Mouse (Mus musculus) neural tube, embryonic 12.5 days (tissue): ENCODE results near the gene Kdm5b. TPM values are rescaled to one million over a fixed set of nuclear protein-coding genes. Genes with fewer than 3 reads are reported as not detected.
"Not testable (repeated sequence)": the region's sequence is repeated elsewhere in the genome, so short reads cannot be mapped to it uniquely, and the experiment has no call there.

Experiments
- ATAC-seq: fragments of 200-750 bp; cut with Nextera tagmentation; 2 replicates; pipeline ENCODE4 v1.8.0; 2017; ENCODE audit warnings: low read depth, mild to moderate bottlenecking, moderate TSS enrichment, moderate library complexity; ENCODE audit not compliant: low FRiP score
- H3K27ac ChIP-seq: fragments of 300-500 bp; sonication (generic); 2 replicates; pipeline ENCODE4 v1.5.1; 2016
- H3K27me3 ChIP-seq: fragments of 300-500 bp; sonication (generic); replicated peaks from 2 replicates; pipeline ENCODE4 v1.6.1; 2016; ENCODE audit warnings: mild to moderate bottlenecking
- H3K36me3 ChIP-seq: fragments of 300-500 bp; sonication (generic); 2 replicates; pipeline ENCODE4 v1.6.1; 2016; ENCODE audit warnings: mild to moderate bottlenecking
- H3K4me1 ChIP-seq: fragments of 300-500 bp; sonication (generic); 2 replicates; pipeline ENCODE4 v1.6.1; 2016
- H3K4me2 ChIP-seq: fragments of 300-500 bp; sonication (generic); replicated peaks from 2 replicates; pipeline ENCODE4 v1.6.1; 2016; ENCODE audit warnings: mild to moderate bottlenecking
- H3K4me3 ChIP-seq: fragments of 300-500 bp; sonication (generic); 2 replicates; pipeline ENCODE4 v1.5.1; 2016
- H3K9ac ChIP-seq: fragments of 300-500 bp; sonication (generic); 2 replicates; pipeline ENCODE4 v1.6.1; 2016; ENCODE audit warnings: mild to moderate bottlenecking
- H3K9me3 ChIP-seq: fragments of 300-500 bp; sonication (generic); 2 replicates; pipeline ENCODE4 v1.6.1; 2016; ENCODE audit warnings: mild to moderate bottlenecking
- whole genome bisulfite sequencing: fragments of 180-500 bp; shearing (Covaris S2); methylation state at CpG from one replicate; pipeline ENCODE4 v1.1.7; 2016; 5-methylcytosine and 5-hydroxymethylcytosine counted together
- polyA plus RNA-seq: library from polyadenylated mRNA; unstranded; fragments of >200 nt; fragmentation: Nextera tagmentation; extraction: Ambion mirVana; gene quantifications from 2 replicates; pipeline ENCODE4 v1.2.1, GENCODE M21; 2016

Gene Kdm5b
- polyA plus RNA-seq, 1 experiment from 2014 or later = 108 TPM

GRCm38 (mm10) chr1:134521163-134521562, 38.8 kb upstream of the Kdm5b start:
- H3K27ac ChIP-seq = no peak overlapping the region
- no peak for ATAC-seq
- H3K27me3 ChIP-seq = no peaks in the 10 kb centered on the region
- no peak overlapping the region for H3K4me3 ChIP-seq
- H3K9ac ChIP-seq = no peak overlapping the region
- no peaks in the 10 kb centered on the region for H3K9me3 ChIP-seq
- H3K4me1 ChIP-seq = no peaks in the 10 kb centered on the region
- H3K36me3 ChIP-seq = no peaks in the 10 kb centered on the region
- 85% methylated on average over 7 of the region's 7 CpGs for whole genome bisulfite sequencing
- H3K4me2 ChIP-seq = no peak overlapping the region

- Histone ChIP-seq H3K9ac (no peak overlapping the region), H3K27me3 (no peaks in the 10 kb centered on the region), H3K4me2 (no peak overlapping the region), H3K4me1 (no peaks in the 10 kb centered on the region), H3K9me3 (no peaks in the 10 kb centered on the region), H3K27ac (no peak overlapping the region), H3K36me3 (no peaks in the 10 kb centered on the region), H3K4me3 (no peak overlapping the region)
- ATAC-seq = no peak
- 57% methylated on average over 2 of the region's 2 CpGs for WGBS
Observed at GRCm38 (mm10) chr1:134522325-134522724, 37.6 kb upstream of the Kdm5b start.

- no peak overlapping the region for H3K27ac ChIP-seq
- H3K4me1 ChIP-seq = no peaks in the 10 kb centered on the region
- no peak overlapping the region for H3K4me3 ChIP-seq
- no peaks in the 10 kb centered on the region for H3K9me3 ChIP-seq
- H3K9ac ChIP-seq = no peak overlapping the region
- WGBS = 71% methylated on average over 5 of the region's 5 CpGs
- H3K27me3 ChIP-seq = no peaks in the 10 kb centered on the region
- no peak for ATAC-seq
- H3K36me3 ChIP-seq = no peaks in the 10 kb centered on the region
- H3K4me2 ChIP-seq = no peak overlapping the region
Observed at GRCm38 (mm10) chr1:134524424-134524823, 35.5 kb upstream of the Kdm5b start.

GRCm38 (mm10) chr1:134525015-134525414, 35.0 kb upstream of the Kdm5b start:
- Histone ChIP-seq H3K27ac (no peak overlapping the region), H3K4me3 (no peak overlapping the region), H3K36me3 (no peaks in the 10 kb centered on the region), H3K4me1 (no peaks in the 10 kb centered on the region), H3K9ac (no peak overlapping the region), H3K9me3 (no peaks in the 10 kb centered on the region), H3K27me3 (no peaks in the 10 kb centered on the region), H3K4me2 (no peak overlapping the region)
- WGBS = 83% methylated on average over 1 of the region's 1 CpGs
- no peak for ATAC-seq

GRCm38 (mm10) chr1:134526752-134527151, 33.2 kb upstream of the Kdm5b start:
- no peaks in the 10 kb centered on the region for H3K9me3 ChIP-seq
- H3K27ac ChIP-seq = no peak overlapping the region
- H3K4me1 ChIP-seq = no peaks in the 10 kb centered on the region
- no peaks in the 10 kb centered on the region for H3K36me3 ChIP-seq
- 88% methylated on average over 6 of the region's 6 CpGs for WGBS
- H3K27me3 ChIP-seq = no peaks in the 10 kb centered on the region
- no peak overlapping the region for H3K9ac ChIP-seq
- H3K4me3 ChIP-seq = no peak overlapping the region
- no peak overlapping the region for H3K4me2 ChIP-seq
- no peak for ATAC-seq

GRCm38 (mm10) chr1:134530618-134531017, 29.4 kb upstream of the Kdm5b start:
- H3K9me3 ChIP-seq = no peaks in the 10 kb centered on the region
- H3K4me3 ChIP-seq = no peak overlapping the region
- H3K9ac ChIP-seq = no peak overlapping the region
- no peak overlapping the region for H3K4me2 ChIP-seq
- H3K4me1 ChIP-seq = no peaks in the 10 kb centered on the region
- no peaks in the 10 kb centered on the region for H3K27me3 ChIP-seq
- WGBS = 73% methylated on average over 6 of the region's 6 CpGs
- H3K36me3 ChIP-seq = no peaks in the 10 kb centered on the region
- no peak for ATAC-seq
- no peak overlapping the region for H3K27ac ChIP-seq

- 94% methylated on average over 10 of the region's 10 CpGs for WGBS
- not testable (repeated sequence) for H3K4me1 ChIP-seq, H3K9me3 ChIP-seq, H3K4me3 ChIP-seq, H3K36me3 ChIP-seq, ATAC-seq, H3K27ac ChIP-seq, H3K27me3 ChIP-seq, H3K4me2 ChIP-seq, H3K9ac ChIP-seq
Observed at GRCm38 (mm10) chr1:134533710-134534109, 26.3 kb upstream of the Kdm5b start.

- ATAC-seq = no peak
Observed at GRCm38 (mm10) chr1:134535054-134535453, 24.9 kb upstream of the Kdm5b start.

GRCm38 (mm10) chr1:134535513-134535912, 24.5 kb upstream of the Kdm5b start:
- Histone ChIP-seq H3K9ac (no peak overlapping the region), H3K27ac (no peak overlapping the region), H3K4me3 (no peak overlapping the region), H3K27me3 (no peaks in the 10 kb centered on the region), H3K4me2 (no peak overlapping the region), H3K4me1 (no peaks in the 10 kb centered on the region), H3K36me3 (no peaks in the 10 kb centered on the region), H3K9me3 (no peaks in the 10 kb centered on the region)
- no peak for ATAC-seq
- 72% methylated on average over 3 of the region's 3 CpGs for WGBS

More at GRCm38 (mm10) chr1:134535054-134535453, 24.9 kb upstream of the Kdm5b start:
- Histone ChIP-seq H3K36me3 (no peaks in the 10 kb centered on the region), H3K4me3 (no peak overlapping the region), H3K9ac (no peak overlapping the region), H3K4me2 (no peak overlapping the region), H3K9me3 (no peaks in the 10 kb centered on the region), H3K4me1 (no peaks in the 10 kb centered on the region), H3K27me3 (no peaks in the 10 kb centered on the region), H3K27ac (no peak overlapping the region)
- WGBS = 100% methylated on average over 1 of the region's 1 CpGs

GRCm38 (mm10) chr1:134540610-134541009, 19.4 kb upstream of the Kdm5b start:
- H3K4me3 ChIP-seq = no peak overlapping the region
- no peaks in the 10 kb centered on the region for H3K27me3 ChIP-seq
- no peak for ATAC-seq
- no peaks in the 10 kb centered on the region for H3K4me1 ChIP-seq
- H3K9me3 ChIP-seq = peaks cover 7% of the 10 kb centered on the region; the same call in 1 of the 2 replicates
- no peak overlapping the region for H3K4me2 ChIP-seq
- WGBS = 88% methylated on average over 10 of the region's 10 CpGs
- no peak overlapping the region for H3K9ac ChIP-seq
- no peaks in the 10 kb centered on the region for H3K36me3 ChIP-seq
- H3K27ac ChIP-seq = no peak overlapping the region

- no peak overlapping the region for H3K4me3 ChIP-seq
- no peak overlapping the region for H3K4me2 ChIP-seq
- no peak overlapping the region for H3K27ac ChIP-seq
- no peaks in the 10 kb centered on the region for H3K27me3 ChIP-seq
- no peak overlapping the region for H3K9ac ChIP-seq
- H3K36me3 ChIP-seq = no peaks in the 10 kb centered on the region
- peaks cover 7% of the 10 kb centered on the region; the same call in 1 of the 2 replicates for H3K9me3 ChIP-seq
- WGBS = 81% methylated on average over 4 of the region's 4 CpGs
- no peaks in the 10 kb centered on the region for H3K4me1 ChIP-seq
- ATAC-seq = no peak
Observed at GRCm38 (mm10) chr1:134548231-134548630, 11.7 kb upstream of the Kdm5b start.

- WGBS = 55% methylated on average over 7 of the region's 7 CpGs
- Histone ChIP-seq H3K4me2 (no peak within 1 kb of the TSS), H3K36me3 (no peaks in the 10 kb centered on the region)
Observed at GRCm38 (mm10) chr1:134549632-134550132, 10.3 kb upstream of the Kdm5b start, which contains the start of gene Mgat4e. TSS of gene Mgat4e (minus strand) at chr1:134549682.

GRCm38 (mm10) chr1:134551869-134552268, 8.1 kb upstream of the Kdm5b start:
- Histone ChIP-seq H3K9me3 (no peaks in the 10 kb centered on the region), H3K4me2 (no peak overlapping the region), H3K4me3 (no peak overlapping the region), H3K27ac (no peak overlapping the region), H3K9ac (no peak overlapping the region), H3K4me1 (peaks cover 12% of the 10 kb centered on the region), H3K27me3 (no peaks in the 10 kb centered on the region), H3K36me3 (no peaks in the 10 kb centered on the region)
- WGBS = 87% methylated on average over 3 of the region's 3 CpGs
- no peak for ATAC-seq

More at GRCm38 (mm10) chr1:134549632-134550132, 10.3 kb upstream of the Kdm5b start, which contains the start of gene Mgat4e:
- Histone ChIP-seq H3K9ac (no peak within 1 kb of the TSS), H3K4me3 (no peak within 1 kb of the TSS), H3K9me3 (peaks cover 7% of the 10 kb centered on the region; the same call in 1 of the 2 replicates), H3K27ac (no peak within 1 kb of the TSS), H3K27me3 (no peaks in the 10 kb centered on the region), H3K4me1 (no peaks in the 10 kb centered on the region)
- ATAC-seq = no peak
